Mouse (Mus musculus) myocyte (in vitro differentiated cells): ENCODE measurements around the gene Minar1. TPM values are rescaled to one million over a fixed set of nuclear protein-coding genes. Genes with fewer than 3 reads are reported as not detected.

ENCODE experiments used
- H3K27me3 ChIP-seq: one replicate; pipeline ENCODE4 v1.6.1; 2011; ENCODE audit not compliant: control insufficient read depth, insufficient read depth, insufficient read length
- H3K36me3 ChIP-seq: one replicate; pipeline ENCODE4 v1.6.1; 2011; ENCODE audit not compliant: control insufficient read depth, insufficient read depth
- H3K4me2 ChIP-seq: one replicate; pipeline ENCODE4 v1.6.1; 2011; ENCODE audit warnings: low read depth, control low read depth
- H3K4me3 ChIP-seq: one replicate; pipeline ENCODE4 v1.5.1; 2011; ENCODE audit warnings: mild to moderate bottlenecking, control low read depth, moderate library complexity
- H3K79me2 ChIP-seq: one replicate; pipeline ENCODE4 v1.6.1; 2011; ENCODE audit not compliant: control insufficient read depth, insufficient read depth
- H3ac ChIP-seq: one replicate; pipeline ENCODE4 v1.6.1; 2011; ENCODE audit not compliant: control insufficient read depth, insufficient read length
- CEBPB ChIP-seq: IDR thresholded peaks from 2 replicates; pipeline ENCODE4 v1.6.1; 2011; ENCODE audit warnings: mild to moderate bottlenecking, moderate library complexity; ENCODE audit not compliant: poor library complexity, insufficient read depth, severe bottlenecking
- E2F4 ChIP-seq: IDR thresholded peaks from one replicate; pipeline ENCODE4 v1.6.1; 2011; ENCODE audit warnings: mild to moderate bottlenecking, control low read depth, moderate library complexity; ENCODE audit not compliant: insufficient read depth
- MAX ChIP-seq: IDR thresholded peaks from one replicate; pipeline ENCODE4 v1.6.1; 2011; ENCODE audit warnings: low read depth, mild to moderate bottlenecking, control low read depth
- MYOD1 ChIP-seq, 3 experiments: IDR thresholded peaks; one replicate each; pipeline ENCODE4 v1.6.1; 2011; ENCODE audit warnings: control low read depth in 2 of 3, low read depth in 2 of 3, mild to moderate bottlenecking in 2 of 3, moderate library complexity in 1 of 3; ENCODE audit not compliant: insufficient read length in 2 of 3, control insufficient read depth in 1 of 3
- MYOG ChIP-seq, 3 experiments: IDR thresholded peaks; one replicate each; pipeline ENCODE4 v1.6.1; 2011; ENCODE audit warnings: control low read depth in 2 of 3, low read depth in 2 of 3, mild to moderate bottlenecking in 2 of 3; ENCODE audit not compliant: insufficient read length in 2 of 3, control insufficient read depth in 1 of 3, insufficient read depth in 1 of 3
- POLR2A ChIP-seq: IDR thresholded peaks from one replicate; pipeline ENCODE4 v1.6.1; 2011; ENCODE audit warnings: low read depth, mild to moderate bottlenecking, control low read depth, moderate library complexity; ENCODE audit not compliant: insufficient read length
- POLR2AphosphoS2 ChIP-seq: IDR thresholded peaks from one replicate; pipeline ENCODE4 v1.6.1; 2011; ENCODE audit warnings: low read depth, control low read depth; ENCODE audit not compliant: insufficient read length
- REST ChIP-seq: IDR thresholded peaks from one replicate; pipeline ENCODE4 v1.6.1; 2011; ENCODE audit warnings: mild to moderate bottlenecking, control low read depth, moderate library complexity; ENCODE audit not compliant: insufficient read depth, insufficient read length
- SRF ChIP-seq: IDR thresholded peaks from one replicate; pipeline ENCODE4 v1.6.1; 2011; ENCODE audit warnings: low read depth; ENCODE audit not compliant: control insufficient read depth, insufficient read length
- TCF12 ChIP-seq: IDR thresholded peaks from one replicate; pipeline ENCODE4 v1.6.1; 2011; ENCODE audit warnings: mild to moderate bottlenecking, control low read depth; ENCODE audit not compliant: poor library complexity, insufficient read depth, severe bottlenecking
- TCF3 ChIP-seq: IDR thresholded peaks from one replicate; pipeline ENCODE4 v1.6.1; 2011; ENCODE audit warnings: low read depth, control low read depth; ENCODE audit not compliant: insufficient read length
- USF1 ChIP-seq: IDR thresholded peaks from one replicate; pipeline ENCODE4 v1.6.1; 2011; ENCODE audit warnings: low read depth, mild to moderate bottlenecking, control low read depth, moderate library complexity
- polyA plus RNA-seq: library from polyadenylated mRNA; unstranded; fragments of >200 nt; fragmentation: generic; extraction: Trizol; gene quantifications from one replicate; pipeline ENCODE4 v1.2.1, GENCODE M21; 2012; ENCODE audit warnings: missing spikeins

Gene Minar1
- polyA plus RNA-seq = not detected

- H3K4me2 ChIP-seq = peak within 1 kb of the TSS; percentile 32
- H3ac ChIP-seq = no peak within 1 kb of the TSS
- peaks cover 24% of the 10 kb centered on the region for H3K27me3 ChIP-seq
- no peak for TF ChIP-seq MAX
- no peak for TF ChIP-seq TCF12
- TF ChIP-seq USF1 = no peak
- no peak for TF ChIP-seq POLR2AphosphoS2
- no peak for TF ChIP-seq REST
- no peak for TF ChIP-seq E2F4
- TF ChIP-seq POLR2A = no peak
- TF ChIP-seq MYOG (IDR thresholded peaks at IDR 0.05; ENCODE audit: control insufficient read depth in 1 of 3, insufficient read depth in 1 of 3, insufficient read length in 2 of 3, low read depth in 2 of 3) = no peak
- TF ChIP-seq SRF = no peak
- TF ChIP-seq TCF3 = no peak
- TF ChIP-seq MYOD1 (IDR thresholded peaks at IDR 0.05; ENCODE audit: control insufficient read depth in 1 of 3, insufficient read length in 2 of 3, low read depth in 2 of 3) = no peak
- no peak for TF ChIP-seq CEBPB
- H3K79me2 ChIP-seq = no peaks in the 10 kb centered on the region
- no peak within 1 kb of the TSS for H3K4me3 ChIP-seq
- H3K36me3 ChIP-seq = no peaks in the 10 kb centered on the region
Measured at GRCm38 (mm10) chr9:89623006-89623760, at the start of gene Minar1. Minar1 (minus strand) TSS chr9:89623125.

- Histone ChIP-seq H3K4me2 (no peak overlapping the region), H3K4me3 (no peak overlapping the region)
Measured at GRCm38 (mm10) chr9:89669878-89670277, 47.0 kb upstream of the Minar1 start.

GRCm38 (mm10) chr9:89667306-89667942 is 44.5 kb upstream of the Minar1 start:
- Histone ChIP-seq H3K4me3 (no peak overlapping the region), H3K36me3 (no peaks in the 10 kb centered on the region), H3K27me3 (no peaks in the 10 kb centered on the region), H3K4me2 (peak overlapping the region; percentile 55), H3K79me2 (no peaks in the 10 kb centered on the region), H3ac (no peak overlapping the region)
- no peak for TF ChIP-seq POLR2A
- no peak for TF ChIP-seq REST
- TF ChIP-seq USF1 = no peak
- TF ChIP-seq E2F4 = no peak
- TF ChIP-seq MYOD1 (IDR thresholded peaks at IDR 0.05; ENCODE audit: control insufficient read depth in 1 of 3, insufficient read length in 2 of 3, low read depth in 2 of 3) = peak; percentile 90 to 95 (median 93)
- peak; percentile 42; the same call in 1 of the 2 replicates for TF ChIP-seq CEBPB
- no peak for TF ChIP-seq TCF3
- no peak for TF ChIP-seq POLR2AphosphoS2
- peak in 2 of 3 experiments; percentile 19 to 54 for TF ChIP-seq MYOG (IDR thresholded peaks at IDR 0.05; ENCODE audit: control insufficient read depth in 1 of 3, insufficient read depth in 1 of 3, insufficient read length in 2 of 3, low read depth in 2 of 3)

More at GRCm38 (mm10) chr9:89669878-89670277, 47.0 kb upstream of the Minar1 start:
- H3ac ChIP-seq = no peak overlapping the region
- H3K79me2 ChIP-seq = no peaks in the 10 kb centered on the region
- no peaks in the 10 kb centered on the region for H3K27me3 ChIP-seq
- H3K36me3 ChIP-seq = no peaks in the 10 kb centered on the region
- TF ChIP-seq REST = no peak
- peak; percentile 47 for TF ChIP-seq USF1
- TF ChIP-seq MYOG (IDR thresholded peaks at IDR 0.05; ENCODE audit: control insufficient read depth in 1 of 3, insufficient read depth in 1 of 3, insufficient read length in 2 of 3, low read depth in 2 of 3) = no peak
- TF ChIP-seq POLR2A = no peak
- no peak for TF ChIP-seq E2F4
- no peak for TF ChIP-seq TCF3

GRCm38 (mm10) chr9:89650913-89651312 is 28.0 kb upstream of the Minar1 start:
- Histone ChIP-seq H3K79me2 (no peaks in the 10 kb centered on the region), H3K4me3 (no peak overlapping the region), H3ac (no peak overlapping the region), H3K27me3 (no peaks in the 10 kb centered on the region), H3K4me2 (no peak overlapping the region), H3K36me3 (no peaks in the 10 kb centered on the region)
- peak; percentile 82 for TF ChIP-seq CEBPB
- TF ChIP-seq E2F4 = no peak
- TF ChIP-seq POLR2AphosphoS2 = no peak
- no peak for TF ChIP-seq MYOG (IDR thresholded peaks at IDR 0.05; ENCODE audit: control insufficient read depth in 1 of 3, insufficient read depth in 1 of 3, insufficient read length in 2 of 3, low read depth in 2 of 3)
- no peak for TF ChIP-seq POLR2A
- no peak for TF ChIP-seq REST
- no peak for TF ChIP-seq TCF3
- TF ChIP-seq MYOD1 (IDR thresholded peaks at IDR 0.05; ENCODE audit: control insufficient read depth in 1 of 3, insufficient read length in 2 of 3, low read depth in 2 of 3) = no peak
- no peak for TF ChIP-seq SRF
- TF ChIP-seq USF1 = no peak
- peak; percentile 8 for TF ChIP-seq MAX
- TF ChIP-seq TCF12 = no peak
